Mouse (Mus musculus) E14TG2a.4 (cell line): Measurements from ENCODE around the gene Anxa5.
A peak's percentile ranks its signal among the peaks of the same experiment; 100 is the strongest.

ENCODE experiments used
- H3K27me3 ChIP-seq: 2 replicates; pipeline ENCODE4 v1.6.1; 2014; ENCODE audit warnings: low read length, control low read depth; ENCODE audit not compliant: insufficient read depth
- H3K36me3 ChIP-seq: 2 replicates; pipeline ENCODE4 v1.6.1; 2014; ENCODE audit warnings: low read length, control low read depth; ENCODE audit not compliant: insufficient read depth
- H3K4me1 ChIP-seq: replicated peaks from 2 replicates; pipeline ENCODE4 v1.6.1; 2014; ENCODE audit warnings: low read depth, low read length, control low read depth
- H3K4me3 ChIP-seq: replicated peaks from 2 replicates; pipeline ENCODE4 v1.5.1; 2014; ENCODE audit warnings: mild to moderate bottlenecking, low read length
- H3K9me3 ChIP-seq: 2 replicates; pipeline ENCODE4 v1.6.1; 2014; ENCODE audit warnings: low read length, control low read depth
- CTCF ChIP-seq: conservative IDR thresholded peaks from 2 replicates; pipeline ENCODE4 v1.5.1; 2014; ENCODE audit warnings: low read length
- NANOG ChIP-seq: IDR thresholded peaks from 2 replicates; pipeline ENCODE4 v1.6.1; 2014; ENCODE audit warnings: borderline replicate concordance, low read length, mixed read lengths
- POU5F1 ChIP-seq: IDR thresholded peaks from 2 replicates; pipeline ENCODE4 v1.6.1; 2014; ENCODE audit warnings: low read length, borderline replicate concordance

Gene Anxa5

GRCm38 (mm10) chr3:36484292-36484691 is 8.6 kb upstream of the Anxa5 start:
- no peaks in the 10 kb centered on the region for H3K36me3 ChIP-seq
- no peak overlapping the region for H3K4me3 ChIP-seq
- H3K27me3 ChIP-seq: no peaks in the 10 kb centered on the region
- H3K4me1 ChIP-seq: peaks cover 6% of the 10 kb centered on the region
- no peaks in the 10 kb centered on the region for H3K9me3 ChIP-seq
- TF ChIP-seq NANOG (no peak), CTCF (no peak), POU5F1 (no peak)

- H3K9me3 ChIP-seq: no peaks in the 10 kb centered on the region
- no peak overlapping the region for H3K4me3 ChIP-seq
- H3K36me3 ChIP-seq: no peaks in the 10 kb centered on the region
- TF ChIP-seq CTCF (no peak), NANOG (no peak), POU5F1 (no peak)
- H3K27me3 ChIP-seq: peaks cover 7% of the 10 kb centered on the region
- H3K4me1 ChIP-seq: peaks cover 15% of the 10 kb centered on the region
These were observed 7.2 kb upstream of the Anxa5 start for GRCm38 (mm10) chr3:36482940-36483339.

DNA sequence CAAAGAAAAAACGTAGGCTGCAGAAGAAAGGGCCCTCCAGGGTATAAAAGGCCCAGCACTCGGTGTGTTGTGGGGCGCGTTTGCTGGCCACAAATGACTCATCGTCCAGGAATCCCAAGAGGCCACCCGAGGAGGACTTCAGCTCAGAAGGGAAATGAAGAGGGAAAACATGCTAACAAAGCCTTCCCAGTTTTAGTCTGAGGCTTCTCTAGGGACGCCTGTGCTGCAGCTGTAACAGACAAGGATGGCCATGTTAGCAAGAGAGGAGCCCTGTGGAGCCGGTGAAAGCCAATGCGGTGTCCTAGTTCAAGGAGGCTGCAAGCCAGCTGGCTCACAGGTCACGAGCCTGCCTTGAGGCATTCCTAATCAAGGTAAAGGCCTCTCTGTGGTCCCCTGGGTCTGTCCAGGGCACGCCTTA is 6.1 kb upstream of the Anxa5 start:
- H3K36me3 ChIP-seq: no peaks in the 10 kb centered on the region
- no peak for TF ChIP-seq CTCF
- no peak for TF ChIP-seq NANOG
- no peak for TF ChIP-seq POU5F1
- H3K4me3 ChIP-seq: no peak overlapping the region
- peaks cover 17% of the 10 kb centered on the region for H3K27me3 ChIP-seq
- no peaks in the 10 kb centered on the region for H3K9me3 ChIP-seq
- H3K4me1 ChIP-seq: peaks cover 17% of the 10 kb centered on the region

GRCm38 (mm10) chr3:36480486-36480885 is 4.8 kb upstream of the Anxa5 start:
- H3K27me3 ChIP-seq: peaks cover 18% of the 10 kb centered on the region
- TF ChIP-seq CTCF (no peak), NANOG (no peak), POU5F1 (no peak)

DNA sequence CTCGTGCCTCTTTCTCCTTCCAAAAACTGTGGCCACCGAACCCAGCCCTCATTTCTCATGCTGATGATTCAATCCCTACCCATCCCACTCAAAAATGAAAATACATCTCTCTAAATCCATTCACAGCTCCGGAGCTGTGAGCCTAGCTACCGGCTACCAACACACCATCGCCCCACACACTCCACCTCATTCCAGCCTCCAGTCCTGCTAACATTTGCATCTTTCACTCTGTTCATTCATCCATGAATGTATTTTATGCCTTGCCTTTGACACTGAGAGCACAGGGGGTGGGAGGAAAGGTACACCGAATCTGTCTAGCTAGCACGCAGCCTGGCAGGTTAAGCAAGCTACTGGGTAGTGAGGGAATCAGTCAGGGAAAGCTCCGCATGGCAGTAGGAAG is 3.1 kb upstream of the Anxa5 start:
- Histone ChIP-seq H3K9me3 (no peaks in the 10 kb centered on the region), H3K4me3 (no peak overlapping the region), H3K36me3 (no peaks in the 10 kb centered on the region), H3K27me3 (peaks cover 30% of the 10 kb centered on the region), H3K4me1 (peaks cover 34% of the 10 kb centered on the region)
- TF ChIP-seq POU5F1: no peak
- TF ChIP-seq CTCF: no peak
- TF ChIP-seq NANOG: no peak

More at GRCm38 (mm10) chr3:36480486-36480885, 4.8 kb upstream of the Anxa5 start:
- H3K9me3 ChIP-seq: no peaks in the 10 kb centered on the region
- H3K4me1 ChIP-seq: peaks cover 23% of the 10 kb centered on the region
- H3K4me3 ChIP-seq: no peak overlapping the region
- H3K36me3 ChIP-seq: no peaks in the 10 kb centered on the region

DNA sequence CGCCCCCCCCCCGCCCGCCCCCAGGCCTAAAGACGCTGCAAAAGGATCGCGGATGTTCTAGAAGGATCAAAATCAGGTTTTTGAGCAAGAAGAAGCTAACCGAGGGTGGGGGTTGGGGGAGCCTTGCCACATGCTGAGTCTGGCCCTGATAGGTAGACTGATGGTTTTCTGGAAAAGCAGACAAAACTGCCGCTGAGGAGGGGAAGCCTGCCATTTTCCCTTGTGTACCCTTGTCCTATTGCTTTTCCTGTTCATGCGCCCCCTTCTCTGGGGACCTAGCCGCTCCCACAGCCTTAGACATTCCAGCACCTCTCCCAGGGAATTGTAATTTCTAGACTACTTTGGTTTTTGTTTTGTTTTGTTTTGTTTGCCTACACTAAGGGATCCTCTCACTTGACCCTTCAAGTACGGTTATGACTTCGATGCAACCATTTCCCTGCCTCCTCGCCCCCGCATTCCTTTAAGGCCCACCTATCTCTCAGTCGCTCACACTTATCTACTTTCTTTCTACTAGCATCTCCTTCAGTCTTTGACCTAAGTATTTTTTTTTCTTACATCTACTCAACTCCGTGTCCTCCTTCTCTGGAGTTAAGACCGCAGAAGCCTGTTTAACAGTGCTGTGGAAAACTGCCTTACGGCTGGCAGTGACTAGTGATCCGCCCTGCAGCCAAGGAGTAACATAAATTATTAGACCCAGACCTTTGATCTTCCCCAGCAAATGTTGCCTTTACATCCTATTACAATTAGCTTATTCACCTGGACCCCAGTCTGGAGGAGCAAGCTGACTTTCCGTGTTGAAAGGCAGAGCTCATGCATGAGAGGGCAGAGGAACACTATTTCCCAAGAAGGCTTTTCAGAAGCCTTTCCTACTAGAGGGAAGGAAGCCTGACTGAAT is 814 bp upstream of the Anxa5 start:
- Histone ChIP-seq H3K36me3 (no peaks in the 10 kb centered on the region), H3K4me3 (peak overlapping the region; percentile 83), H3K9me3 (no peaks in the 10 kb centered on the region), H3K4me1 (peaks cover 30% of the 10 kb centered on the region), H3K27me3 (peaks cover 30% of the 10 kb centered on the region)
- TF ChIP-seq CTCF (no peak), POU5F1 (no peak), NANOG (no peak)

DNA sequence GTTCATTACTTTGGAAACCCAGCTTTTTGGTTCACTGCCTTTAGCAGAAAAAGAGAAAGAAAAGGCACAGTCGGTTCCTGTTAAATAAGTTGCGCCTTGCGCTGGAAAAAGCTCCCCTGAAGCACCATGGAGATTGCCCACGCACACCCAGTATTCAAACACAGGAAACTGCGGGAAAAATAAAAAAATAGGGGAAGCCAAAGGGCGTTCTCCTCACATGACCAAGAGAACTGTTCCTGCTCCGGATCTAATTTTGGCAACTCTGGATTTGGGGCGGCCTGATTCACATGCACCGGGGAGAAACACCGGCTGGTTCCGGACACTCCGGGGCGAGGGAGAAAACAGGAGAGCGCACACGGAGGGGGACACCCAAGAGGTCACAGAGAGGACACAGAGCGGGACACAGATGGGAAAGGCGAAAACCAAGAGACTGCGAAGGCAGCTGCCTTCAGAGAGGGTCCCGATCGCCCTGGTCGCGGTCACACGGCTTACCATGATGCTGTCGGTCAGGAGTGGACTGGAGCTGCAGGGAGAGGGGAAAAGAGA is 683 bp downstream of the Anxa5 start:
- H3K4me3 ChIP-seq: peak overlapping the region; percentile 83
- peaks cover 30% of the 10 kb centered on the region for H3K27me3 ChIP-seq
- no peaks in the 10 kb centered on the region for H3K9me3 ChIP-seq
- no peak for TF ChIP-seq NANOG
- TF ChIP-seq POU5F1: no peak
- TF ChIP-seq CTCF: no peak
- H3K36me3 ChIP-seq: no peaks in the 10 kb centered on the region
- peaks cover 30% of the 10 kb centered on the region for H3K4me1 ChIP-seq

- Histone ChIP-seq H3K36me3 (no peaks in the 10 kb centered on the region), H3K9me3 (no peaks in the 10 kb centered on the region), H3K27me3 (peaks cover 30% of the 10 kb centered on the region), H3K4me1 (peaks cover 30% of the 10 kb centered on the region), H3K4me3 (no peak overlapping the region)
- TF ChIP-seq NANOG: no peak
- no peak for TF ChIP-seq CTCF
- no peak for TF ChIP-seq POU5F1
These were observed 1.3 kb downstream of the Anxa5 start for GRCm38 (mm10) chr3:36474421-36474820.

DNA sequence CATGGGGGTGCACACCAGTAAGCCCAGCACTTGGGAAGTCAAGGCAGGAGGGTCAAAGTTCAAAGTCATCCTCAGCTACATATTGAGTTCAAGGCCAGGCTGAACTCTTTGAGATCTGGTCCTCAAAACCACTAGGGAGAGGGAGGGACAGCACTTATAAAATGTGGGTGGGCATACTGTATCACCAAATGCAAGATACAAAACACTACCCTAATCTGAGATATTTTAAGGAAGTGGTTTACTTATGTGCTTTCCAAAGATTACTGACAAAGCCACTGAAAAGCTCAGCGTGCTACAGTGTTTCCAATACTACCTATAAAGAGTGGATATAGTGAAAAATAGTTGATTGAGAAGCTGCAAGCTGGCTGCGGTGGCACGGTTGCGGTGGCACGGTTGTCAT is 2.5 kb downstream of the Anxa5 start:
- Histone ChIP-seq H3K4me1 (peaks cover 20% of the 10 kb centered on the region), H3K27me3 (peaks cover 26% of the 10 kb centered on the region), H3K4me3 (no peak overlapping the region), H3K9me3 (no peaks in the 10 kb centered on the region), H3K36me3 (no peaks in the 10 kb centered on the region)
- TF ChIP-seq POU5F1 (no peak), NANOG (no peak), CTCF (no peak)
